Mouse (Mus musculus) heart, embryonic 16.5 days (tissue): ENCODE data around the gene Ccdc61. TPM values are rescaled to one million over a fixed set of nuclear protein-coding genes. Genes with fewer than 3 reads are reported as not detected.

Source experiments
- ATAC-seq: fragments of 200-750 bp; cut with Nextera tagmentation; replicated peaks from 2 replicates; pipeline ENCODE4 v1.8.0; 2017; ENCODE audit warnings: moderate number of reproducible peaks; ENCODE audit not compliant: insufficient read depth, low FRiP score; ENCODE audit errors: extremely low read depth
- H3K27ac ChIP-seq: fragments of 300-500 bp; sonication (generic); 2 replicates; pipeline ENCODE4 v1.5.1; 2014; ENCODE audit warnings: mild to moderate bottlenecking, low read length, control low read depth, moderate library complexity
- H3K27me3 ChIP-seq: fragments of 300-500 bp; sonication (generic); 2 replicates; pipeline ENCODE4 v1.6.1; 2014; ENCODE audit warnings: low read length, mixed read lengths; ENCODE audit not compliant: control insufficient read depth, insufficient read depth
- H3K36me3 ChIP-seq: fragments of 300-500 bp; sonication (generic); 2 replicates; pipeline ENCODE4 v1.6.1; 2014; ENCODE audit not compliant: control insufficient read depth, insufficient read depth
- H3K4me1 ChIP-seq: fragments of 300-500 bp; sonication (generic); 2 replicates; pipeline ENCODE4 v1.6.1; 2014; ENCODE audit warnings: low read length, mixed read lengths; ENCODE audit not compliant: control insufficient read depth, insufficient read depth
- H3K4me2 ChIP-seq: fragments of 300-500 bp; sonication (generic); 2 replicates; pipeline ENCODE4 v1.6.1; 2014; ENCODE audit warnings: low read depth, mild to moderate bottlenecking, control low read depth, low read length
- H3K4me3 ChIP-seq: fragments of 300-500 bp; sonication (generic); 2 replicates; pipeline ENCODE4 v1.5.1; 2014; ENCODE audit warnings: mild to moderate bottlenecking, control low read depth, low read length
- H3K9ac ChIP-seq: fragments of 300-500 bp; sonication (generic); 2 replicates; pipeline ENCODE4 v1.6.1; 2014; ENCODE audit warnings: low read length, control low read depth
- H3K9me3 ChIP-seq: fragments of 300-500 bp; sonication (generic); replicated peaks from 2 replicates; pipeline ENCODE4 v1.6.1; 2016; ENCODE audit warnings: low read length; ENCODE audit not compliant: control insufficient read depth
- WGBS: fragments of 180-500 bp; shearing (Covaris S2); extraction: QIAGEN DNeasy Blood & Tissue Kit; methylation state at CpG from one replicate; pipeline ENCODE4 v1.1.7; 2014; 5-methylcytosine and 5-hydroxymethylcytosine counted together
- polyA plus RNA-seq: library from polyadenylated mRNA; unstranded; fragments of >200 nt; fragmentation: Nextera tagmentation; extraction: Ambion mirVana; gene quantifications from 2 replicates; pipeline ENCODE4 v1.2.1, GENCODE M21; 2015

Gene Ccdc61
- polyA plus RNA-seq, 1 experiment from 2014 or later: 21.7 TPM

GRCm38 (mm10) chr7:18896536-18896935 lies 13.7 kb downstream of the Ccdc61 start:
- Histone ChIP-seq H3K9me3 (no peaks in the 10 kb centered on the region), H3K4me3 (no peak overlapping the region), H3K9ac (no peak overlapping the region), H3K36me3 (0 out of 2 replicates have a peak, but pooled peaks cover 2% of the 10 kb centered on the region), H3K4me2 (no peak overlapping the region), H3K4me1 (peaks cover 14% of the 10 kb centered on the region), H3K27ac (no peak overlapping the region), H3K27me3 (peaks cover 7% of the 10 kb centered on the region)
- ATAC-seq: no peak
- WGBS: 41% methylated on average over 5 of the region's 5 CpGs

DNA sequence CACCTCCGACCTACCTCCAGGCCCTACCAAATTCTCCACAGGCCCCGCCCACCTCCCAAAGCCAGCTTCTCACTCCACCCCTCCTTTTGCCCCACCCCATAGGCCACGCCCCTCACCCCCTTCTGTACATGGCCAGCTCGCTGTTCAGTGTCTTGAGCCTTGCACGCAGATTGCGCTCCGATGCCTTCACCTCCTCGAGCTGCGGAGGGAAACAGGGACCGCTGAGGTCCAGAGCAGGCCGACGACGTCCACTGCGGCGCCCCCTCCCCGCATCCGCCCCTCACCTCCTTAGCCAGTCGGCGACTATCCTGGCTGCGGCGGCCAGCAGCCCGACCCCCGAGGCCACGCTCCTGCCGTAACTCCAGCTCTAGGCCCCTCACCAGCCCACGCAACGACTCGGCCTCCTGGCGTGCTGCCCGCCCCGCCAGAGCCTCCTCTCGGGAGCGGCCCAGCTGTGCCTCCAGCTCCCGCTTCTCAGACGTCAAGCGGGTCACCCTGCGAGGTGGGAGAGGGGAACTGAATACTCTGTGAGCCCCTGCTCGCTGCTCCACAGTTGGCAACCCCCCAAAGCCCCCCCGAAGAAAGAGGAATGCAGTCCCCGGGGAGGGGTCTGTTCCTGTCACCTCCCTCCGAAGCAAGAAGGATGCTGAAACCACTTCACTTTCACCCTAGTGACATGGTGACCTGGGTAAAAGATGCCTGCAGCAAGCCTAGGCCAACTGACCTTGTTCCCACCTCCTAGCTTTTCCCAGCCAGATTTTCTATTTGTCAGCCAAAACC lies 16.4 kb downstream of the Ccdc61 start:
- H3K4me2 ChIP-seq: peak overlapping the region; percentile 74
- H3K9ac ChIP-seq: peak overlapping the region; percentile 66
- H3K4me1 ChIP-seq: peaks cover 14% of the 10 kb centered on the region
- 3% methylated on average over 41 of the region's 41 CpGs for WGBS
- H3K27ac ChIP-seq: no peak overlapping the region
- H3K27me3 ChIP-seq: peaks cover 7% of the 10 kb centered on the region
- H3K36me3 ChIP-seq: no peaks in the 10 kb centered on the region; the same call in 1 of the 2 replicates
- no peaks in the 10 kb centered on the region for H3K9me3 ChIP-seq
- peak overlapping the region; percentile 45 for H3K4me3 ChIP-seq
- ATAC-seq: peak; percentile 21; the same call in 1 of the 2 replicates

DNA sequence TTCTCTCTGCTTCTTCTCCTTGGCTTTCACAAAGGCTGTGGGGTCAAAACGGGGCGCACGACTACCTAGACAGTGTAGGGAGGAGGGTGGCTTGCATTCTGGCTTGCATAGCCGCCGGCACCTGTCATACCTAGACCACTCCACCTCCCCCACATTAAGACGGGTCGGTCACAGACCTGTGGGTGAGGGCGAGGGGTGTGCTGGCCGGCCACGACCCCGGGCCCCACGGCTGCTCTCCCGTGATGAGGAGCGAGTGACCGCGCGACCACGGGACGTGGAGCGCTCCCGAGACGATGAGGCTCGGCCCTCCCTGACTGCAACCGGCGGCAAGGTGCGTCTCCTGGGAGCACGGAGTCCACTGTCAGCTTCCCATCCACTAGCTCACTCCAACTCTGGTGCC lies 17.2 kb downstream of the Ccdc61 start:
- peaks cover 14% of the 10 kb centered on the region for H3K4me1 ChIP-seq
- peaks cover 7% of the 10 kb centered on the region for H3K27me3 ChIP-seq
- 30% methylated on average over 23 of the region's 27 CpGs for WGBS
- no peak; the same call in 1 of the 2 replicates for ATAC-seq
- peak overlapping the region; percentile 90 for H3K4me2 ChIP-seq
- H3K36me3 ChIP-seq: no peaks in the 10 kb centered on the region; the same call in 1 of the 2 replicates
- no peak overlapping the region for H3K27ac ChIP-seq
- no peak overlapping the region for H3K9ac ChIP-seq
- no peaks in the 10 kb centered on the region for H3K9me3 ChIP-seq
- H3K4me3 ChIP-seq: no peak overlapping the region; the same call in none of the 2 replicates

GRCm38 (mm10) chr7:18891872-18892599 lies 18.2 kb downstream of the Ccdc61 start:
- ATAC-seq: peak; percentile 61; the same call in 1 of the 2 replicates
- Histone ChIP-seq H3K9me3 (no peaks in the 10 kb centered on the region), H3K4me2 (peak overlapping the region; percentile 90), H3K36me3 (no peaks in the 10 kb centered on the region; the same call in 1 of the 2 replicates), H3K27ac (no peak overlapping the region), H3K27me3 (peaks cover 7% of the 10 kb centered on the region), H3K4me3 (peak overlapping the region; percentile 55), H3K9ac (peak overlapping the region; percentile 65), H3K4me1 (peaks cover 14% of the 10 kb centered on the region)
- WGBS: 20% methylated on average over 33 of the region's 33 CpGs

- Histone ChIP-seq H3K4me1 (peaks cover 14% of the 10 kb centered on the region), H3K4me2 (no peak overlapping the region), H3K27me3 (peaks cover 7% of the 10 kb centered on the region), H3K36me3 (no peaks in the 10 kb centered on the region; the same call in 1 of the 2 replicates), H3K9me3 (no peaks in the 10 kb centered on the region), H3K4me3 (no peak overlapping the region), H3K9ac (no peak overlapping the region), H3K27ac (no peak overlapping the region)
- WGBS: 91% methylated on average over 8 of the region's 8 CpGs
- no peak for ATAC-seq
Measured at GRCm38 (mm10) chr7:18890848-18891247, 19.4 kb downstream of the Ccdc61 start.

- Histone ChIP-seq H3K4me3 (no peak overlapping the region), H3K9ac (no peak overlapping the region), H3K4me1 (no peaks in the 10 kb centered on the region), H3K27ac (no peak overlapping the region), H3K9me3 (no peaks in the 10 kb centered on the region), H3K4me2 (no peak overlapping the region), H3K36me3 (no peaks in the 10 kb centered on the region; the same call in 1 of the 2 replicates), H3K27me3 (no peaks in the 10 kb centered on the region)
- WGBS: 88% methylated on average over 1 of the region's 1 CpGs
- ATAC-seq: no peak
Measured at GRCm38 (mm10) chr7:18886963-18887362, 23.3 kb downstream of the Ccdc61 start.

DNA sequence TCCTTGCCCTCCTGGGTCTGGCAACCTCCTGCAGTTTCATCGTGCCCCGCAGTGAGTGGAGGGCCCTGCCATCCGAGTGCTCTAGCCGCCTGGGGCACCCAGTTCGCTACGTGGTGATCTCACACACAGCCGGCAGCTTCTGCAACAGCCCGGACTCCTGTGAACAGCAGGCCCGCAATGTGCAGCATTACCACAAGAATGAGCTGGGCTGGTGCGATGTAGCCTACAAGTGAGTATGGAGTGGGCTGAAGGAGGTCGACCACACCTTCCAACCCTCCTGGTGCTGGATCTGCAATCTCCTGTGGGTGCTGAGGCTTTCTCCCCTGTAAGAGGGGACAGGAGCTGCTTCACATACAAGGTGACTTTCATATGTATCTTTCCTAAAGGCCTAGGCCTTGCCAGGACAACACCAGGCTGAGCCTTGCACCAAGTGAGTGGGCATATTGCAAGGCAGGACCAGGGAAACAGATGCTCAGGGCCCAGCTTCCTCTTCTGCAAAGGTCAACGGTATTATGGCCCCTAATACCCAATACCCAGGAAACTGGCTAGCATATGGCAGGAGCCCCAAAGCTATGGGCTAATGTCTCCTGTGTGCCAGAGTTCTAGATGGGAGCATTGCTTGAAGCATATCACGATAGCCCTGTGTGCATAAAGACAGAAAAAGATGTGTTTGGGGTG lies 25.3 kb downstream of the Ccdc61 start:
- Histone ChIP-seq H3K36me3 (no peaks in the 10 kb centered on the region; the same call in 1 of the 2 replicates), H3K4me3 (no peak overlapping the region), H3K9me3 (no peaks in the 10 kb centered on the region), H3K27ac (no peak overlapping the region), H3K27me3 (no peaks in the 10 kb centered on the region), H3K4me2 (no peak overlapping the region), H3K4me1 (no peaks in the 10 kb centered on the region), H3K9ac (no peak overlapping the region)
- 0 out of 2 replicates have a peak, but pooled peaks have one; percentile 4 for ATAC-seq
- 45% methylated on average over 13 of the region's 13 CpGs for WGBS

DNA sequence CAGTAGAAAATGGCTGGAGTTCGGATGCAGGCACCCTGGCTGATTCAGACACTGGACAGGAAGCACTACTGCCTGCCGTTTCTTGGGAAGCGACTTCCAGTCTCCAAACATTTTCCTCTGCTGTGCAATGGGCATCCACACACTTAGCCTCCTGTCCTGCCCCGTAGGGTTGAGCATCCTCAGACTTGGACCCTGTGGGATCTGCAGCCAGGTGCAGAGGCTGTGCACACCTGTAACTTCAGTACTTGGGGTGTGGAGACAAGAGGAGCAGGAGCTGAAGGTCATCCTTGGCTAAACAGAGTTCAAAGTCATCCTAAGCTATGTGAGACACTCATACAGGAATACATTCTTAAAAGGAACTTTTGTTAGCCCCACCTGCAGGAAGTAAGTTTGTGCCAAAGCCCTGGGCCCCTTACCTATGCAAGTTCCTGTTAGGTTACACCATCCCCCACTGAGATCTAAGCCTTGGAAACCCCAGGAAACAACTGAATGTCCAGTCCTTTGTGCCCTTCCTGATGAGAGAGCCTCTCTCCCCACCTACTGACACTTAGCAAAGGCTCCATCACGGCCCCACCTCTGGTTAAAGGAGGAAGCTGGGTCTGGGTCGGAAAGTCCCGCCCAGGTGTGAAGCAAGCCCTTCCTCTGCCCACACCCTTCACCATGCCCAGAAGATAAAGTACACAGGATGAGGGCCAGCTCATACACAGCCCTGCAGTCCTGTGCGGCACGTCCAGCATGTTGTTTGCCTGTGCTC lies 26.0 kb downstream of the Ccdc61 start:
- no peaks in the 10 kb centered on the region for H3K9me3 ChIP-seq
- no peak overlapping the region for H3K4me2 ChIP-seq
- H3K27ac ChIP-seq: no peak overlapping the region
- H3K4me1 ChIP-seq: no peaks in the 10 kb centered on the region
- H3K9ac ChIP-seq: no peak overlapping the region
- no peak overlapping the region for H3K4me3 ChIP-seq
- no peaks in the 10 kb centered on the region; the same call in 1 of the 2 replicates for H3K36me3 ChIP-seq
- 43% methylated on average over 9 of the region's 9 CpGs for WGBS
- 0 out of 2 replicates have a peak, but pooled peaks have one; percentile 29 for ATAC-seq
- no peaks in the 10 kb centered on the region for H3K27me3 ChIP-seq
